Mouse (Mus musculus) hindlimb bud, embryonic 11.5 days (tissue): Measurements from ENCODE around the gene Olfr1380.
"Not testable (repeated sequence)": the region's sequence is repeated elsewhere in the genome, so short reads cannot be mapped to it uniquely, and the experiment has no call there.

Source experiments
- DNase-seq: peaks from one replicate; pipeline ENCODE4 v3.0.0-alpha.2; 2012; ENCODE audit warnings: low read depth, low spot score; ENCODE audit errors: extremely low spot score

The Olfr1380 gene

GRCm38 (mm10) chr11:49556578-49556977 lies at the start of gene Olfr1380:
Gene Olfr1380 (plus strand): TSS chr11:49556878.
- not testable (repeated sequence) for DNase-seq

- no peak for DNase-seq
These were observed 38.6 kb upstream of the Olfr1380 start for GRCm38 (mm10) chr11:49518086-49518485.

GRCm38 (mm10) chr11:49519348-49519747 lies 37.3 kb upstream of the Olfr1380 start, which contains the start of gene Olfr1383:
Gene Olfr1383 (plus strand): TSS chr11:49519648.
- DNase-seq = no peak

- DNase-seq = no peak
These were observed 28.7 kb upstream of the Olfr1380 start, which contains the start of gene Olfr1382 for GRCm38 (mm10) chr11:49527947-49528346. Gene Olfr1382 (plus strand): TSS chr11:49528247.

- DNase-seq = no peak
These were observed 23.9 kb upstream of the Olfr1380 start for GRCm38 (mm10) chr11:49532761-49533160.

- not testable (repeated sequence) for DNase-seq
These were observed 20.0 kb upstream of the Olfr1380 start for GRCm38 (mm10) chr11:49536631-49537030.

GRCm38 (mm10) chr11:49543149-49543548 lies 13.5 kb upstream of the Olfr1380 start, which contains the start of gene Olfr1381:
Gene Olfr1381 (plus strand): TSS chr11:49543449.
- not testable (repeated sequence) for DNase-seq

GRCm38 (mm10) chr11:49554033-49554432 lies 2.6 kb upstream of the Olfr1380 start:
- not testable (repeated sequence) for DNase-seq

GRCm38 (mm10) chr11:49575054-49575453 lies 18.4 kb downstream of the Olfr1380 start:
- DNase-seq = not testable (repeated sequence)

GRCm38 (mm10) chr11:49580452-49580851 lies 23.8 kb downstream of the Olfr1380 start:
- DNase-seq = not testable (repeated sequence)

- DNase-seq = no peak
These were observed 33.5 kb downstream of the Olfr1380 start for GRCm38 (mm10) chr11:49590213-49590612.

GRCm38 (mm10) chr11:49597149-49597548 lies 40.5 kb downstream of the Olfr1380 start:
- DNase-seq = not testable (repeated sequence)

GRCm38 (mm10) chr11:49608306-49608705 lies 51.6 kb downstream of the Olfr1380 start:
- DNase-seq = not testable (repeated sequence)

GRCm38 (mm10) chr11:49608938-49609867 lies 52.5 kb downstream of the Olfr1380 start, which contains the start of gene Flt4:
Gene Flt4 (plus strand): TSS chr11:49609263.
- DNase-seq = not testable (repeated sequence)

GRCm38 (mm10) chr11:49609868-49610824 lies 53.5 kb downstream of the Olfr1380 start:
- not testable (repeated sequence) for DNase-seq

- DNase-seq = not testable (repeated sequence)
These were observed 54.7 kb downstream of the Olfr1380 start for GRCm38 (mm10) chr11:49611349-49611748.

GRCm38 (mm10) chr11:49612154-49612553 lies 55.5 kb downstream of the Olfr1380 start:
- no peak for DNase-seq

- no peak for DNase-seq
These were observed 56.7 kb downstream of the Olfr1380 start for GRCm38 (mm10) chr11:49613349-49613748.
